Mouse (Mus musculus): Measurements from ENCODE around the gene Prss44.

Gene Prss44

GRCm38 (mm10) chr9:110833021-110833420 is 19.2 kb downstream of the Prss44 start:
- no peak for DNase-seq (ENCODE audit: low spot score)

- no peak for DNase-seq (ENCODE audit: low spot score)
These were observed 20.6 kb downstream of the Prss44 start, which contains the start of gene Prss45 for GRCm38 (mm10) chr9:110834411-110834810. Gene Prss45 (plus strand): TSS chr9:110834588.

- no peak for DNase-seq (ENCODE audit: low spot score)
These were observed 21.2 kb downstream of the Prss44 start for GRCm38 (mm10) chr9:110834961-110835360.

- peak; percentile 39 for DNase-seq (ENCODE audit: low spot score)
These were observed 22.3 kb downstream of the Prss44 start for GRCm38 (mm10) chr9:110836112-110836511.

- no peak for DNase-seq (ENCODE audit: low spot score)
These were observed 27.1 kb downstream of the Prss44 start for GRCm38 (mm10) chr9:110840905-110841304.

- DNase-seq (ENCODE audit: low spot score) = no peak
These were observed 27.6 kb downstream of the Prss44 start for GRCm38 (mm10) chr9:110841438-110841837.

GRCm38 (mm10) chr9:110844206-110844605 is 30.4 kb downstream of the Prss44 start, which contains the start of gene Prss46:
Gene Prss46 (plus strand): TSS chr9:110844506.
- DNase-seq (ENCODE audit: low spot score) = no peak

GRCm38 (mm10) chr9:110849162-110849561 is 35.4 kb downstream of the Prss44 start:
- DNase-seq (ENCODE audit: low spot score) = no peak

GRCm38 (mm10) chr9:110855903-110856302 is 42.1 kb downstream of the Prss44 start:
- no peak for DNase-seq (ENCODE audit: low spot score)

- no peak for DNase-seq (ENCODE audit: low spot score)
These were observed 43.1 kb downstream of the Prss44 start for GRCm38 (mm10) chr9:110856920-110857319.

GRCm38 (mm10) chr9:110857781-110858472 is 44.1 kb downstream of the Prss44 start, which contains the start of gene Prss50:
Gene Prss50 (plus strand): TSS chr9:110857967.
- no peak for DNase-seq (ENCODE audit: low spot score)

- no peak for DNase-seq (ENCODE audit: low spot score)
These were observed 44.7 kb downstream of the Prss44 start for GRCm38 (mm10) chr9:110858523-110858922.

GRCm38 (mm10) chr9:110858967-110859596 is 45.3 kb downstream of the Prss44 start:
- no peak for DNase-seq (ENCODE audit: low spot score)

- DNase-seq (ENCODE audit: low spot score) = peak; percentile 67
These were observed 57.2 kb downstream of the Prss44 start for GRCm38 (mm10) chr9:110871030-110871429.

Measured in layer of hippocampus, adult 11-12 months (tissue).